Mouse (Mus musculus) cortical plate, adult 2 months (tissue): ENCODE results near the gene Il17re. TPM values are rescaled to one million over a fixed set of nuclear protein-coding genes. Genes with fewer than 3 reads are reported as not detected.

ENCODE experiments used
- H3K27ac ChIP-seq: fragments of 200-500 bp; 2 replicates; pipeline ENCODE4 v1.5.1; 2012; ENCODE audit warnings: low read length, control low read depth, inconsistent platforms; ENCODE audit not compliant: insufficient read depth
- H3K4me1 ChIP-seq: fragments of 200-500 bp; 2 replicates; pipeline ENCODE4 v1.6.1; 2011; ENCODE audit warnings: low read length; ENCODE audit not compliant: control insufficient read depth, insufficient read depth
- H3K4me3 ChIP-seq: fragments of 200-500 bp; 2 replicates; pipeline ENCODE4 v1.5.1; 2011; ENCODE audit warnings: mild to moderate bottlenecking, low read length, control low read depth; ENCODE audit not compliant: insufficient read depth
- CTCF ChIP-seq: fragments of 200-500 bp; IDR thresholded peaks from 2 replicates; pipeline ENCODE4 v1.5.1; 2011; ENCODE audit warnings: mild to moderate bottlenecking, control low read depth, low read length; ENCODE audit not compliant: insufficient read depth; ENCODE audit errors: extremely low read depth
- POLR2A ChIP-seq: fragments of 200-500 bp; IDR thresholded peaks from 2 replicates; pipeline ENCODE4 v1.6.1; 2011; ENCODE audit warnings: mild to moderate bottlenecking, low read length, control low read depth; ENCODE audit not compliant: insufficient read depth; ENCODE audit errors: extremely low read depth
- polyA plus RNA-seq: library from polyadenylated mRNA; depleted of rRNA; stranded (reverse); fragments of >200 nt; gene quantifications from 2 replicates; pipeline ENCODE4 v1.2.3, GENCODE M21; 2012

The Il17re gene
- polyA plus RNA-seq, 1 experiment, result 0.75 TPM

GRCm38 (mm10) chr6:113429965-113430364 is 28.3 kb upstream of the Il17re start:
- no peak for TF ChIP-seq POLR2A
- no peak for TF ChIP-seq CTCF
- H3K27ac ChIP-seq, result no peak overlapping the region
- no peaks in the 10 kb centered on the region for H3K4me1 ChIP-seq
- H3K4me3 ChIP-seq, result no peak overlapping the region

GRCm38 (mm10) chr6:113430846-113431245 is 27.4 kb upstream of the Il17re start:
- no peak overlapping the region for H3K4me3 ChIP-seq
- H3K4me1 ChIP-seq, result no peaks in the 10 kb centered on the region
- H3K27ac ChIP-seq, result no peak overlapping the region
- TF ChIP-seq CTCF (no peak), POLR2A (no peak)

GRCm38 (mm10) chr6:113431801-113432200 is 26.5 kb upstream of the Il17re start:
- no peak overlapping the region for H3K4me3 ChIP-seq
- H3K4me1 ChIP-seq, result no peaks in the 10 kb centered on the region
- no peak overlapping the region for H3K27ac ChIP-seq
- TF ChIP-seq POLR2A (no peak), CTCF (no peak)

- H3K27ac ChIP-seq, result no peak overlapping the region
- TF ChIP-seq POLR2A, result no peak
- no peak for TF ChIP-seq CTCF
- no peak overlapping the region for H3K4me3 ChIP-seq
- H3K4me1 ChIP-seq, result no peaks in the 10 kb centered on the region
These were observed 24.6 kb upstream of the Il17re start for GRCm38 (mm10) chr6:113433661-113434060.

- H3K4me1 ChIP-seq, result no peaks in the 10 kb centered on the region
- no peak overlapping the region for H3K4me3 ChIP-seq
- no peak overlapping the region for H3K27ac ChIP-seq
- no peak for TF ChIP-seq POLR2A
- TF ChIP-seq CTCF, result no peak
These were observed 23.6 kb upstream of the Il17re start for GRCm38 (mm10) chr6:113434691-113435090.

- TF ChIP-seq CTCF (no peak), POLR2A (no peak)
- Histone ChIP-seq H3K4me3 (no peak within 1 kb of the TSS), H3K27ac (no peak within 1 kb of the TSS), H3K4me1 (no peaks in the 10 kb centered on the region)
These were observed 22.5 kb upstream of the Il17re start, which contains the start of gene Cidec for GRCm38 (mm10) chr6:113435664-113436205. Gene Cidec, minus strand, starts transcription at chr6:113435760.

- H3K27ac ChIP-seq, result no peak overlapping the region
These were observed 21.1 kb upstream of the Il17re start for GRCm38 (mm10) chr6:113437135-113437534.

GRCm38 (mm10) chr6:113438721-113439430 is 19.4 kb upstream of the Il17re start:
- Histone ChIP-seq H3K27ac (no peak overlapping the region), H3K4me3 (no peak overlapping the region), H3K4me1 (peaks cover 2% of the 10 kb centered on the region; the same call in 1 of the 2 replicates)
- no peak for TF ChIP-seq POLR2A
- no peak for TF ChIP-seq CTCF

More at GRCm38 (mm10) chr6:113437135-113437534, 21.1 kb upstream of the Il17re start:
- no peak for TF ChIP-seq POLR2A
- TF ChIP-seq CTCF, result no peak
- Histone ChIP-seq H3K4me3 (no peak overlapping the region), H3K4me1 (no peaks in the 10 kb centered on the region)

- H3K27ac ChIP-seq, result no peak overlapping the region
- H3K4me3 ChIP-seq, result no peak overlapping the region
- TF ChIP-seq CTCF, result no peak
- no peak for TF ChIP-seq POLR2A
- peaks cover 2% of the 10 kb centered on the region; the same call in 1 of the 2 replicates for H3K4me1 ChIP-seq
These were observed 17.6 kb upstream of the Il17re start for GRCm38 (mm10) chr6:113440686-113441085.

- TF ChIP-seq CTCF (peak; percentile 84), POLR2A (no peak)
- Histone ChIP-seq H3K27ac (no peak overlapping the region), H3K4me3 (no peak overlapping the region), H3K4me1 (peaks cover 2% of the 10 kb centered on the region; the same call in 1 of the 2 replicates)
These were observed 17.1 kb upstream of the Il17re start for GRCm38 (mm10) chr6:113441147-113441680.
